Mouse (Mus musculus) macrophage (primary cell): ENCODE results near the gene Tmem120a. TPM values are rescaled to one million over a fixed set of nuclear protein-coding genes. Genes with fewer than 3 reads are reported as not detected.

Experiments used
- H3K27ac ChIP-seq: fragments of 350-480 bp; formaldehyde crosslinking; 2 replicates; pipeline ENCODE4 v1.9.0; 2021
- H3K36me3 ChIP-seq: fragments of 350-480 bp; formaldehyde crosslinking; 2 replicates; pipeline ENCODE4 v1.9.0; 2021; ENCODE audit errors: inconsistent target
- H3K4me3 ChIP-seq: fragments of 350-480 bp; formaldehyde crosslinking; 2 replicates; pipeline ENCODE4 v1.9.0; 2021; ENCODE audit errors: inconsistent target
- H3K79me2 ChIP-seq: fragments of 350-480 bp; formaldehyde crosslinking; 2 replicates; pipeline ENCODE4 v1.9.0; 2021; ENCODE audit errors: inconsistent target
- WGBS: methylation state at CpG from one replicate; pipeline ENCODE4 v1.1.7; 2026; ENCODE audit warnings: inconsistent platforms; ENCODE audit not compliant: missing documents; 5-methylcytosine and 5-hydroxymethylcytosine counted together
- polyA plus RNA-seq: library from polyadenylated mRNA; stranded (reverse); fragments of 250-400 nt; gene quantifications from 3 replicates; pipeline ENCODE4 v1.2.4, GENCODE M21; 2018; ENCODE audit warnings: inconsistent platforms

Tmem120a gene
- polyA plus RNA-seq, 1 experiment from 2014 or later: 42.6 TPM

DNA sequence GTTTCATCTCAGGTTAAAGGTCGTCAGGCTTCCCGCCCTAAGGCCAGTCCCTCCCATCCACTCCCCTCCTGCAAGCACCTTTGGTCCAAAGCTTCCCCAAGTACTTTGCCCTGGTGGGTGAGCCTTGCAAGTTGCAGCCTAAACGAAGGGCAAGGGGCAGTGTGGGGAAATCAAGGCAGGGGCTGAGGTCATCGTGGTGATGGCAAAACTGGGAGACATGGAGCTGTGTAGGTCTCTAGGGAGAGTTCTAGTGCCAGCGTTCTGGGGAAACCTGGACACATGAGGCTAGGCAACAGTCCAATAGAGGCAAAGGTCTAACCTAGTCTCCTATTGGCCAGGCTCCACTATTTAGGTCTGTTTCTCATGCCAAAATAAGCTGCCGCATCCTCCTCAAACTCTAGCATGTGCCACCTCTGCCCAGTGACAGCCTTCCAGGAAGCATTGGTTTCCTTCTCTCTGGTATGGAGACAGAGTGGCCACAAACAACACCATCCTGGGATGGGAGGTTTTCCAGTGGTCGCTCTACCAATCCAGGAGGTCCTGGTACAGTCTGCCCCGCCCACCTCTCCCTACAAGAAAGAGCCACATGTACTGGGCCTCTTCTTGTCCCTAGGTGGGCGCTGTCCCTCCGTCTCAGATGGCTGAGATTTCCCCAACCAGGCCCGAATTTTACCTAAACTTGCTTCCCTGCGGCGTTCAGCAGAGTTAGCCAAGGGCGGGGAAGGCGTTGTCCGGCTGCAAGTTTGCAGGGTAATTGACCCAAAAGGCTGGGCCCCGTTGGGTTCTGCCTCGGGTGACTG is 1.1 kb downstream of the Tmem120a start:
- peaks cover 12% of the 10 kb centered on the region; the same call in 1 of the 2 replicates for H3K79me2 ChIP-seq
- WGBS: 30% methylated on average over 18 of the region's 18 CpGs

DNA sequence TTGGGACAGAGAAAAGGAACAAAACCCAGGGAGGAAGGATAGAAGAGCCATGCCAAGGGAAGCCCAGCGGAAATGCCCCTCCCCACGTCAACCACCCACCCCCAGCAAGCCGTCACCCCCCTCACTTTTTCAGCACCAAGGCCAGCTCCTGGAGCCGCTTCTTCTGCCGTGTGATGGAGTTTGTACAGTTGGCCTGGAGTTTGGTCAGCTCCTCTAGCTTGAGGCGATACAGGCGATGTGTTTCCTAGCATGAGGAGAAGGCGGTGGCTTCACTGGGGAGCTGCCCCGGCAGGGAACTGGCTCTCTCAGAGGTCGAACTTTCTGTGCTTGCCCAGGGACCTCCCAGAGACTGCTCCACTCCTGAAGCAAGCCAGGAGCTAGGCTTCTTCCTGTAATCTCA is 2.1 kb downstream of the Tmem120a start:
- Histone ChIP-seq H3K36me3 (peaks cover 24% of the 10 kb centered on the region; the same call in 1 of the 2 replicates), H3K79me2 (peaks cover 12% of the 10 kb centered on the region; the same call in 1 of the 2 replicates), H3K27ac (no peak overlapping the region), H3K4me3 (no peak overlapping the region)
- WGBS: 78% methylated on average over 10 of the region's 10 CpGs

More for the DNA sequence above, 1.1 kb downstream of the Tmem120a start:
- H3K27ac ChIP-seq: peak overlapping the region; percentile 57
- H3K4me3 ChIP-seq: peak overlapping the region; percentile 96
- peaks cover 18% of the 10 kb centered on the region; the same call in 1 of the 2 replicates for H3K36me3 ChIP-seq

DNA sequence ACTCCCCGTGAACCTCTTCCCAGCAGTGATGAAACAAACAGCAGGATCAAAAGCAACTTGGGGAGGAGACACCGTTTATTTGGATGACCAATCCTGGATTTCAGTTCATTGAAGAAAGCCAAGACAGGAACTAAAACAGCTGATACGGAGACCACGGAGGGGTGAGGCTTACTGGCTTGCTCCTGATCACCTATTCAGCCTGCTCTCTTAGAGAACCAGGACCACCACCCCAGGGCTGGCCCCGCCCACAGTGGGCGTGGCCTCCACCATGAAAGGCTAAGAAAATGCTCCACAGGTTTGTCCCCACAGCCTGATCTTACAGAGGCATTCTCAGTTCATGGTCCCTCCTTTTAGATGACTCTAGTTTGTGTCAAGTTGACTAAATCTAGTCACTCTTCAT is 6.0 kb downstream of the Tmem120a start:
- Histone ChIP-seq H3K27ac (no peak overlapping the region), H3K79me2 (peaks cover 7% of the 10 kb centered on the region; the same call in 1 of the 2 replicates), H3K4me3 (no peak overlapping the region), H3K36me3 (peaks cover 57% of the 10 kb centered on the region)
- WGBS: 72% methylated on average over 6 of the region's 6 CpGs

DNA sequence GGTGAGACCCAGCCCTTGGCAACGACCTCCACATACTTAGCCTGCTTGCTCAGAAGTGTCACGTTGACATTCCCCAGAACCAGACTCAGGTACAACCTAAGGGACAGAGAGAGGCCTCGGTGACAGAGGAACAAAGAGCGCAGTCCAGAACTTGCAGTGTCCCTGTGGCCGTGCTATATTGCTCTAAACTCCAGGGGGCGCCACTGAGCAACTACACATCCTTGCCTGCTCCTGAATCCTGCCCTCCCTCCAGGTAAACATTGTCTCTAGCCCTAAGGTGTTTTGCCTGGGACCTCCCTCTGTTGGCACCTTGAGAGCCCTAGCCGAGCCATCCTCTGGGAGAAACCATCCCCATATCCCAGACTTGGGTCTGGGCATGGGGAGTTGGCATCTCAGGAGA is 7.1 kb downstream of the Tmem120a start:
- Histone ChIP-seq H3K27ac (no peak overlapping the region), H3K36me3 (peaks cover 68% of the 10 kb centered on the region), H3K79me2 (no peaks in the 10 kb centered on the region; the same call in 1 of the 2 replicates), H3K4me3 (no peak overlapping the region)
- WGBS: 92% methylated on average over 7 of the region's 7 CpGs

DNA sequence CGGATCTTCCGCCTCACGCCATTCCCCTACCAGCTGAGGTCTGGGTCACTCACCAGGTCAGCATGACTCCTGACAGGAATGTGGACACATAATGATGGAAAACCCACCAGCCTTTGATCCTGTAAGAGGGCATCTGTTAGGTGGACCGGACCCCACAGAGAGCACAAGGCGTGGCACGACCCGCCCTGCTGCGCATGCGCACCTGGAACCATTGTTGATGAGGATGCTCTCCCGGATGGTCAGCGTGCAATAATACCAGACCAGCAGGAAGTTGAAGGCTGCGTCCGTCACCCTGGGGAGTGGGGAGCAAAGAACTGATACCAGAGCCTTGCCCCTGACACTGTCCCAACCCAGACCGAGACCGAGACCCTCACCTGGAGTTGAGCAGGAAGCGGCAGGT is 7.7 kb downstream of the Tmem120a start:
- no peak overlapping the region for H3K27ac ChIP-seq
- no peaks in the 10 kb centered on the region for H3K79me2 ChIP-seq
- WGBS: 93% methylated on average over 14 of the region's 16 CpGs
- no peak overlapping the region for H3K4me3 ChIP-seq
- H3K36me3 ChIP-seq: peaks cover 69% of the 10 kb centered on the region

DNA sequence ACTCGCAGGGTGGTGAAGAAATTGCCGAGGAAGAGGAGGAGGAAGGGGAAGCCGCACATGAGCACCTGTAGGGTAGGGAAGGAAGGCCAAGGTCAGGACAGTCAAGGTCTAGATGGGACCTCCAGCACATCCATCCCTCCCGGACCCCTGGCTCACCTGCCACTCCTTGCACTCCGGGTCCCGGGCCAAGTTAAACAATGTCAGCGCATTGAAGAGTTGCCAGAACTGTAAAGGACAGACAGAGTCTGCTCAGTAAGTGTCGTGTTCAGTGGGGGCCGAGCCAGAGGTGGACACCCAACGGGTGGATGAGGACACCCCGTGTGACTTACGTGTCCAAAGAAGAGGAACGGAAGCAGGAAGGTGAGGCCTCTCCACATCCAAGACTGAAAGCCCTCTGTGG is 8.5 kb downstream of the Tmem120a start:
- Histone ChIP-seq H3K27ac (no peak overlapping the region), H3K36me3 (peaks cover 69% of the 10 kb centered on the region), H3K4me3 (no peak overlapping the region), H3K79me2 (no peaks in the 10 kb centered on the region)
- WGBS: 91% methylated on average over 13 of the region's 13 CpGs

DNA sequence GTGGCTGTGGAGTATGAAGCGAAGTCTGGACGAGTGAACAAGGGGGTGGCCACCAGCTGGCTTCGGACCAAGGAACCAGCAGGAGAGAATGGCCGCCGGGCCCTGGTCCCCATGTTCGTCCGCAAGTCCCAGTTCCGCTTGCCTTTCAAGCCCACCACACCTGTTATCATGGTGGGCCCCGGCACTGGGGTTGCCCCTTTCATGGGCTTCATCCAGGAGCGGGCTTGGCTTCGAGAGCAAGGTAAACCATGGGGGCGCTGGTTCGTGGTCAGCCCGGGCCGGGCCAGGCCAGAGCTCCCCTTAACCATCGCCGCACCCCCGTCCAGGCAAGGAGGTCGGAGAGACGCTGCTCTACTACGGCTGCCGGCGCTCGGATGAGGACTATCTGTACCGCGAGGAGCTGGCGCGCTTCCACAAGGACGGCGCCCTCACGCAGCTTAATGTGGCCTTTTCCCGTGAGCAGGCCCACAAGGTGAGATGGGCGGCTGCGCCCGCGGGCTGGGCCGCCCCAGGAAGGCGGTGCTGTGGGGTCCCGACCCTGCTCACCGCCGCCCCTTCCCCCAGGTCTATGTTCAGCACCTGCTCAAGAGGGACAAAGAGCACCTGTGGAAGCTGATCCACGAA is 10.1 kb downstream of the Tmem120a start:
- peaks cover 81% of the 10 kb centered on the region for H3K36me3 ChIP-seq
- H3K4me3 ChIP-seq: no peak overlapping the region
- H3K27ac ChIP-seq: no peak overlapping the region
- 93% methylated on average over 30 of the region's 42 CpGs for WGBS
- no peaks in the 10 kb centered on the region for H3K79me2 ChIP-seq

DNA sequence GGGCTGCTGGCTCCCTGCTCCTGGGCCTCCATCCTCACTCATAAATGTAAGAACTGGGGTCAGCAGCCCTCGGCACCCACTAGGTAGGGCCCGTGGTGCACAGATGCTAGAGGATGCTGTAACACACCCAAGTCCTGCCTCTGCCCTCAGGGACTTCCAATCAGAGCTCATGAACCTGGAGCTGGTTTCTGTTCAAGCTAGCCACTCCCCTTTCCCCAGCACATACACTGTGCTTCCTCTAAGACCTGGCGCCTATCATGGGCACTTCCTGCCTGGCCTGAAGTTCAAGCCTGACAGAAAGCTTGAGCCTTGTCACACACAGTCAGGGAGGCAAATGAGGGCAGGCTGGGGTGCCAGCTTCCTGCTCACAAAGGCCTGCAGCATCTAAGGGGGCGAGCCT is 11.2 kb downstream of the Tmem120a start:
- H3K27ac ChIP-seq: no peak overlapping the region
- H3K79me2 ChIP-seq: no peaks in the 10 kb centered on the region; the same call in 1 of the 2 replicates
- 73% methylated on average over 4 of the region's 4 CpGs for WGBS
- H3K36me3 ChIP-seq: peaks cover 92% of the 10 kb centered on the region
- H3K4me3 ChIP-seq: no peak overlapping the region

DNA sequence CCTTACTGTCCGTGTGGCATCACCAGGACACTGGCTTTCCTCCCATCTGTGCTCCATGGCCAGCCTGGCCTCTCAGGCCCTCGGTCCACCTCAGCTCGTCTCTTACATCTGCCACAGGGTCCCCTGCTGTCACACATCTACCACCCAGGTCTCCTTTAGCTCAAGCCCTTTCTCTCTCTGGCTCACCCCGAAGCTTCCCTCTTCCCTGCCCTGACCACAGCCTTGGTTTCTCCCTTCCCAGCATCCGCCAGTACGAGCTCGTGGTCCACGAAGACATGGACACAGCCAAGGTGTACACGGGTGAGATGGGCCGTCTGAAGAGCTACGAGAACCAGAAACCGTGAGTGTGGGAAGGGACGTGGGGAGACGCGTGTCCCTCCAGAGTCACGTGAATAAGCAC is 12.9 kb downstream of the Tmem120a start:
- no peak overlapping the region for H3K27ac ChIP-seq
- 94% methylated on average over 11 of the region's 16 CpGs for WGBS
- peaks cover 94% of the 10 kb centered on the region for H3K36me3 ChIP-seq
- H3K4me3 ChIP-seq: no peak overlapping the region
- peaks cover 16% of the 10 kb centered on the region for H3K79me2 ChIP-seq

DNA sequence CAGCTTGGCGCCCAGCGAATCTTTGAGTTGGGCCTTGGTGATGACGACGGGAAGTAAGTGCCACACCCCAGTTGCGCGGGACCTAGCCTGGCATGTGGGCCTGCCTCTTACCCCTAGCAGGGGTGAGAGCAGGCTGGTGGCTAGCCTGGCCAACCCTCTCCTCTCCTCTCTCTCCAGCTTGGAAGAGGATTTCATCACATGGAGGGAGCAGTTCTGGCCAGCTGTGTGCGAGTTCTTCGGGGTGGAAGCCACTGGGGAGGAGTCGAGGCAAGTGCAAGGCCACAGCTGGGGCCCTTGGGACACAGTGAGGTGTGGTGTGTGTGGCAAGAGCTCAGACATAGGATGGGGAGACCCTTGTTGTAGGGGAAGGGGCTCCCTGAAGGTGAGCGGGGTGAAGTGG is 13.3 kb downstream of the Tmem120a start:
- Histone ChIP-seq H3K4me3 (no peak overlapping the region), H3K79me2 (peaks cover 20% of the 10 kb centered on the region), H3K36me3 (peaks cover 94% of the 10 kb centered on the region), H3K27ac (no peak overlapping the region)
- WGBS: 98% methylated on average over 10 of the region's 10 CpGs

DNA sequence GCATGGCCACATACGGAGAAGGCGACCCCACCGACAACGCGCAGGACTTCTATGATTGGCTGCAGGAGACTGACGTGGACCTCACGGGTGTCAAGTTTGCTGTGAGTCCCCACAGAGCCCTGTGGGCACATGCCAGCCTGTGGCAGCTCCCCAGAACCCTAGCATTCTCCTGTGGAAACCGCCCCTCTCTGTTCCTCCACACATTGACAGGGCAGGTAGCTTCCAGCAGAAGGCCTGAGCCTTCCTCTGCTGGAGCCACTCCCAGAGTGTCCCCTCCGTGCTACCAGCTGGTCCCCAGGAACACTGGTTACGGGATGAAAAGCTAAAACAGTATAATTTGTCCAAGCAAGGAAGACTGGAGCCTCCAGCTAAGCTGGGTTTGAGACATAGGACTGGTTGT is 14.0 kb downstream of the Tmem120a start:
- no peak overlapping the region for H3K4me3 ChIP-seq
- peaks cover 26% of the 10 kb centered on the region for H3K79me2 ChIP-seq
- peaks cover 94% of the 10 kb centered on the region for H3K36me3 ChIP-seq
- WGBS: 97% methylated on average over 10 of the region's 10 CpGs
- no peak overlapping the region for H3K27ac ChIP-seq

DNA sequence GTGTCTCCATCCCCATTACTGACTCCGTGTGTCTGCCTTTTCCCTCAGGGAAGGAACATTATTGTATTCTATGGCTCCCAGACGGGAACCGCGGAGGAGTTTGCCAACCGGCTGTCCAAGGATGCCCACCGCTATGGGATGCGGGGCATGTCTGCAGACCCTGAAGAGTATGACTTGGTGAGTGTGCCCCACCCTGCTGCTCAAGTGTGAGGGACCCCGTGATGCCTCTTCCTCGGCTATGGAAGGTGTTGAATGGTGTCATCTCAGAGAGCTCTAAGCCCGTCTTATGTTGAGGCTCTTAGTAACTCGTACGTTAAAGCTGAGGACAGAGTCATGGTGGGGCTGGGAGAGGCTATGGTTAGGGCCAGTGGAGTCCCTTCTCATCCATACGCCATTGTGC is 14.9 kb downstream of the Tmem120a start:
- peaks cover 95% of the 10 kb centered on the region for H3K36me3 ChIP-seq
- no peak overlapping the region for H3K27ac ChIP-seq
- peaks cover 36% of the 10 kb centered on the region for H3K79me2 ChIP-seq
- 94% methylated on average over 13 of the region's 13 CpGs for WGBS
- H3K4me3 ChIP-seq: no peak overlapping the region

DNA sequence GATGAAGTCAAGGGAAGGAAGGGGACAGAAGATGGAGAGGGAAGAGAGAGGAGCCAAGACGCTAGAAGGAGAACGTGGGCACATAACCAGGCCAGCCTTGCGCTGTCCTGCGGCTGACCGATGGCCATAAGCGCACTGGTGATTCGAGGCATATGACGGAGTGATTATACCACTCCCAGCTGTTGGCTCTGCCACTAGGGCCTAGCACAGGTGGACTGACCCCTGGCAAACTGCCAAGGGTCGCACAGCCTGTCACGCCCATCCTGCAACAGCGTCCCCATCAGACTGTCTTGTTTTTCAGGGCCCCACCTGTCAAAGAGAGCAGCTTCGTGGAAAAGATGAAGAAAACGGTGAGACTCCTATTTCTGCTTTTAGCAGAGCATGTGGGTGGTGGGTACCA is 15.9 kb downstream of the Tmem120a start:
- Histone ChIP-seq H3K27ac (no peak overlapping the region), H3K36me3 (peaks cover 90% of the 10 kb centered on the region)
- WGBS: 93% methylated on average over 13 of the region's 13 CpGs

DNA sequence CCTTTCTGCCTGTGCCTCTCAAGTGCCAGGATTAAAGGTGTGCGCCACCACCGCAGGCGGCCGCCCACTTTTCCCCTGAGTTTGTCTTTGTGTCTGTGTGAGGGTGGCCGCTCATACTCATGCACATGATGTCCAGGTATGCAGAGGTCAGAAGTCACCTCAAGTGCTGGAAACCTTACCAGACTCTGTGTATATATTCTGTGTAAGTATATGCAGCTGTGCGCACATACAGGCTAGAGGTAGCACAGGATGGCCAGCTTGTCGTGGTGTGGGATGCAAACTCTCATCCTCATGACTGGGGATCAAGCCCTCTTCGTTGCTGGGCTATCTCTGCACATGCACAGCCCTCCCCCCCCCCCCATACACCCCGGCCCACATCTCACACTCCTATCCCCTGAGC is 16.4 kb downstream of the Tmem120a start:
- Histone ChIP-seq H3K4me3 (no peak overlapping the region), H3K36me3 (peaks cover 85% of the 10 kb centered on the region), H3K27ac (no peak overlapping the region), H3K79me2 (peaks cover 50% of the 10 kb centered on the region)
- 96% methylated on average over 8 of the region's 9 CpGs for WGBS

More for the DNA sequence above, 15.9 kb downstream of the Tmem120a start:
- no peak overlapping the region for H3K4me3 ChIP-seq
- peaks cover 45% of the 10 kb centered on the region for H3K79me2 ChIP-seq

DNA sequence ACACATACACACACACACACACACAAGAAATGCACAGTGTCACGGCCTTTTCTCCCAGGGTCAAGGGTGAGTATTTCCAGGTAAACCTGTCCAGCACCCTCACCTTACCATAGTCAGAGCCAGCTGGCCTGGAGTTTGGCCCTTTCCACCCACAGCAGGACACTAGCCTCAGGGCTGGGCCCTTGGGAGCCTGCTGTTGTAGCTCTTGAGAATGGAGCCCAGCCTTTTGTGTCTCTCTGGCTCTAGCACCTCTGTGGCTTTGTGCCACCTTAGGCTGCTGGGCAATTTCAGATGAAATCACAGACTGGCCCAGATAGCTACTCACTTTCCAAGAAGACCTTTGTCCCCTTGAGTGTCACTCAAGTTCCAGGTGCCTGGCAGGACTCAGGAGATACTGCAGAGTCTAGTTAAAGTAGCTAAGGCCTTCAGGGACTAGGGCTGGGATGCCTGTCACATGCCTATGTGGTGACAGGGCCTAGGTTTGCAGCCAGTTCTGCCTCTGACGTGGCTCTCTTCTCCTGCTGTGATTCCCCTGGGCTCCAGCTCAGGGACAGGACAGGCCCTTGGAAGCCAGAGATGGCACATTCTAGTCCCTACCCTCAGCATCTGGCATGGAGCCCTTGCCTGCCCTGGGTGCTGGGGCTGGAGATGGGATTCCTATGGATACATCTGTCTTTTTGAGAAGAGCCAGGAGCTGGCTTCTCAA is 17.5 kb downstream of the Tmem120a start:
- Histone ChIP-seq H3K79me2 (peaks cover 61% of the 10 kb centered on the region), H3K36me3 (peaks cover 78% of the 10 kb centered on the region)
- WGBS: 94% methylated on average over 2 of the region's 2 CpGs

More for the DNA sequence above, 17.5 kb downstream of the Tmem120a start:
- Histone ChIP-seq H3K27ac (no peak overlapping the region), H3K4me3 (no peak overlapping the region)
